In the genomic region with DNA sequence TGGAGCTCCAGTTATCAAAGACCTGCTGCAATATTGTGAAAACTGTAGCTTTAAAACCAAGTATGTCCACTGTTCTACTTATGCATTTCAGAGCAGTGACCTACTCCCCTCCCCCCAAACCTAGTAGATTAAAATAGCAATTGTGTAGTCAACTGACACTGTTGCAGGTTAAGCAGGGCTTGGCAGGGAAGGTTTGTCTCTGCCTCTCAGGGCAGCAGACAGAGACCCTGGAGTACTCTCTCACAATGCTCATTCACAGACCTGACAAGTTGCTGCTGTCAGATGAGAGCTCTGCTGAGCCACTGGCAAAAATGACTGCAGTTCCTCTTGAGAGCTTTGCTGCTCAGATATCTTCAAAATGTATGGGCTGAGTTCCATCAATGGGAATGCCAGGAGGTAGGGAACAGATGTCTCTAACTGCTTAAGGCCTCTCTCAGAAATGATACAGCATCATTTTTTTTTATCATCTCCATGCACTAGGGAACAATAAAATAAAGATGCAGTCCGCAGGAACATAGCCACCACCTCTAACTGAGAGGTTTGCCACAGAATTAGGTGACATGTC, we compare ENCODE assay signal across 15 mouse cellular contexts. TPM values are rescaled to one million over a fixed set of nuclear protein-coding genes. Genes with fewer than 3 reads are reported as not detected.
DNase-seq lines count a peak whose midpoint lies in the region; ATAC-seq lines count a peak whose summit lies in the region.
"Had no signal": no experiment of that assay in that cellular context is flagged by ENCODE, and none has a peak within 500 bp of the region (broad histone marks: within the 10 kb centered on the region; RNA-seq: fewer than 3 reads in every experiment).

No protein-coding gene starts in this region.

- no peak overlapping the region for H3K27ac ChIP-seq in forebrain, embryonic 13.5 days
- no peak overlapping the region for H3K27ac ChIP-seq in forebrain, embryonic 10.5 days
- peak overlapping the region; percentile 79 for H3K27ac ChIP-seq in heart, embryonic 13.5 days (replicated peaks)
- H3K27ac ChIP-seq in neural tube, embryonic 13.5 days (replicated peaks) = 0 out of 2 replicates have a peak overlapping the region, but pooled peaks have one; percentile 15
- no peak overlapping the region for H3K27ac ChIP-seq in liver, embryonic 12.5 days
- H3K27ac ChIP-seq: hindbrain, embryonic 10.5 days; neural tube, embryonic 15.5 days had no signal

- H3K4me2 ChIP-seq in forebrain, embryonic 13.5 days = no peak overlapping the region
- no peak overlapping the region for H3K4me2 ChIP-seq in heart, embryonic 13.5 days
- H3K4me2 ChIP-seq in neural tube, embryonic 13.5 days = no peak overlapping the region
- no peak overlapping the region for H3K4me2 ChIP-seq in liver, embryonic 12.5 days
- H3K4me2 ChIP-seq: lung, embryonic 14.5 days; neural tube, embryonic 15.5 days had no signal

- DNase-seq in forebrain, embryonic 10.5 days (ENCODE audit: extremely low spot score, low spot score) = no peak
- no peak for DNase-seq in heart, postnatal 14 days
- DNase-seq in neural tube, embryonic 10.5 days (ENCODE audit: extremely low spot score, low spot score) = no peak
- peak; percentile 52 to 68 for DNase-seq in heart, postnatal 10 days
- DNase-seq: kidney, postnatal 14 days; lung, embryonic 14.5 days; retina, postnatal 1 day had no signal

- no peaks in the 10 kb centered on the region for H3K36me3 ChIP-seq in forebrain, embryonic 13.5 days (ENCODE audit: poor library complexity, severe bottlenecking)
- no peaks in the 10 kb centered on the region for H3K36me3 ChIP-seq in forebrain, embryonic 10.5 days (replicated peaks)
- peaks cover 28% of the 10 kb centered on the region for H3K36me3 ChIP-seq in heart, embryonic 13.5 days
- H3K36me3 ChIP-seq in neural tube, embryonic 13.5 days = no peaks in the 10 kb centered on the region
- H3K36me3 ChIP-seq in liver, embryonic 12.5 days = no peaks in the 10 kb centered on the region
- H3K36me3 ChIP-seq: hindbrain, embryonic 10.5 days; neural tube, embryonic 15.5 days had no signal

- no peaks in the 10 kb centered on the region for H3K9me3 ChIP-seq in forebrain, embryonic 13.5 days (replicated peaks)
- H3K9me3 ChIP-seq in forebrain, embryonic 10.5 days = no peaks in the 10 kb centered on the region
- no peaks in the 10 kb centered on the region for H3K9me3 ChIP-seq in heart, embryonic 13.5 days
- no peaks in the 10 kb centered on the region for H3K9me3 ChIP-seq in neural tube, embryonic 13.5 days
- no peaks in the 10 kb centered on the region for H3K9me3 ChIP-seq in liver, embryonic 12.5 days (replicated peaks)
- H3K9me3 ChIP-seq: hindbrain, embryonic 10.5 days; neural tube, embryonic 15.5 days had no signal

- no peak overlapping the region for H3K4me3 ChIP-seq in forebrain, embryonic 13.5 days
- no peak overlapping the region for H3K4me3 ChIP-seq in forebrain, embryonic 10.5 days
- H3K4me3 ChIP-seq in heart, embryonic 13.5 days = no peak overlapping the region
- H3K4me3 ChIP-seq in neural tube, embryonic 13.5 days = no peak overlapping the region
- H3K4me3 ChIP-seq in liver, embryonic 12.5 days = no peak overlapping the region
- H3K4me3 ChIP-seq: hindbrain, embryonic 10.5 days; neural tube, embryonic 15.5 days had no signal

- H3K4me1 ChIP-seq in forebrain, embryonic 13.5 days = no peaks in the 10 kb centered on the region
- H3K4me1 ChIP-seq in forebrain, embryonic 10.5 days = peaks cover 4% of the 10 kb centered on the region; the same call in 1 of the 2 replicates
- H3K4me1 ChIP-seq in heart, embryonic 13.5 days = peaks cover 35% of the 10 kb centered on the region
- H3K4me1 ChIP-seq in neural tube, embryonic 13.5 days (replicated peaks) = peaks cover 6% of the 10 kb centered on the region
- H3K4me1 ChIP-seq in liver, embryonic 12.5 days = no peaks in the 10 kb centered on the region
- H3K4me1 ChIP-seq: neural tube, embryonic 15.5 days had no signal

- 92% methylated on average over 1 of the region's 1 CpGs for WGBS in forebrain, embryonic 13.5 days
- 94% methylated on average over 1 of the region's 1 CpGs for WGBS in forebrain, embryonic 10.5 days
- WGBS in heart, embryonic 13.5 days = 81% methylated on average over 1 of the region's 1 CpGs
- WGBS in neural tube, embryonic 13.5 days = 57% methylated on average over 1 of the region's 1 CpGs
- WGBS in liver, embryonic 12.5 days (ENCODE audit: insufficient replicate concordance) = 72% methylated on average over 1 of the region's 1 CpGs

- H3K27me3 ChIP-seq in forebrain, embryonic 13.5 days = no peaks in the 10 kb centered on the region
- no peaks in the 10 kb centered on the region for H3K27me3 ChIP-seq in forebrain, embryonic 10.5 days (ENCODE audit: poor library complexity, severe bottlenecking)
- H3K27me3 ChIP-seq in heart, embryonic 13.5 days (replicated peaks) = no peaks in the 10 kb centered on the region
- no peaks in the 10 kb centered on the region for H3K27me3 ChIP-seq in neural tube, embryonic 13.5 days
- no peaks in the 10 kb centered on the region for H3K27me3 ChIP-seq in liver, embryonic 12.5 days (replicated peaks)
- H3K27me3 ChIP-seq: neural tube, embryonic 15.5 days; Patski had no signal

- intact Hi-C loops in heart, postnatal 14 days (cut with DNase I) = no loop called here
- intact Hi-C loops in heart, postnatal 10 days (cut with DNase I) = no loop called here

- peak; percentile 24; the same call in 1 of the 2 replicates for ATAC-seq in forebrain, embryonic 13.5 days
- ATAC-seq in heart, embryonic 13.5 days (ENCODE audit: extremely low read depth, insufficient number of reproducible peaks, low FRiP score, low TSS enrichment) = no peak
- ATAC-seq in neural tube, embryonic 13.5 days (ENCODE audit: low read depth) = no peak
- ATAC-seq in liver, embryonic 12.5 days = no peak
- ATAC-seq: intestine, postnatal 0 days; Patski had no signal

- H3K9ac ChIP-seq in forebrain, embryonic 13.5 days = no peak overlapping the region
- H3K9ac ChIP-seq in heart, embryonic 13.5 days = 0 out of 2 replicates have a peak overlapping the region, but pooled peaks have one; percentile 14
- no peak overlapping the region for H3K9ac ChIP-seq in neural tube, embryonic 13.5 days
- no peak overlapping the region for H3K9ac ChIP-seq in liver, embryonic 12.5 days
- H3K9ac ChIP-seq: lung, embryonic 14.5 days; neural tube, embryonic 15.5 days had no signal

RNA-seq across cellular contexts. Expression of gene Gm5105, which starts 16.0 kb away (rescaled TPM):
- polyA plus RNA-seq in forebrain, embryonic 13.5 days (2015; fragmentation: Nextera tagmentation; extraction: Ambion mirVana) = not detected in 2 replicates
- polyA plus RNA-seq in forebrain, embryonic 10.5 days (2016; fragmentation: Nextera tagmentation; extraction: Ambion mirVana) = not detected in 2 replicates
- polyA plus RNA-seq in heart, embryonic 13.5 days (2015; fragmentation: Nextera tagmentation; extraction: Ambion mirVana) = 0.36 and 0.56 TPM in 2 replicates
- under 1 TPM; 0.85 to 0.93 TPM for total RNA-seq in heart, postnatal 14 days (2021)
- polyA plus RNA-seq in neural tube, embryonic 13.5 days (2015; fragmentation: Nextera tagmentation; extraction: Ambion mirVana) = 0.15 TPM in 1 of 2 replicates, not detected in the other
- total RNA-seq in heart, postnatal 10 days (2021) = under 1 TPM; 0.67 to 0.72 TPM
- polyA plus RNA-seq in liver, embryonic 12.5 days (2016; fragmentation: Nextera tagmentation; extraction: Ambion mirVana) = 0.10 TPM in 1 of 2 replicates, not detected in the other
- polyA plus RNA-seq: hindbrain, embryonic 10.5 days; intestine, postnatal 0 days; lung, embryonic 14.5 days had no signal

RNA-seq across cellular contexts. Expression of gene 1110002E22Rik, which starts 18.3 kb away (rescaled TPM):
- polyA plus RNA-seq in forebrain, embryonic 13.5 days (2015; fragmentation: Nextera tagmentation; extraction: Ambion mirVana) = 0.05 and 0.08 TPM in 2 replicates
- 0.02 TPM in 1 of 2 replicates, not detected in the other for polyA plus RNA-seq in forebrain, embryonic 10.5 days (2016; fragmentation: Nextera tagmentation; extraction: Ambion mirVana)
- polyA plus RNA-seq in heart, embryonic 13.5 days (2015; fragmentation: Nextera tagmentation; extraction: Ambion mirVana) = 9.4 and 11.1 TPM in 2 replicates
- 10 to 100 TPM; 51.9 to 53.7 TPM for total RNA-seq in heart, postnatal 14 days (2021)
- polyA plus RNA-seq in neural tube, embryonic 13.5 days (2015; fragmentation: Nextera tagmentation; extraction: Ambion mirVana) = 0.13 and 0.22 TPM in 2 replicates
- total RNA-seq in heart, postnatal 10 days (2021) = 10 to 100 TPM; 51.3 to 77.4 TPM
- polyA plus RNA-seq in liver, embryonic 12.5 days (2016; fragmentation: Nextera tagmentation; extraction: Ambion mirVana) = 0.04 TPM in 2 replicates

Comparison
In these comparisons a context has a peak if more than half of its experiments do, and no peak if none do; other contexts are left out.
1. DNase-seq: peak in heart, postnatal 10 days (2 of 2); none in forebrain, embryonic 10.5 days (single experiment), heart, postnatal 14 days (0 of 2) and neural tube, embryonic 10.5 days (single experiment).
2. H3K27ac ChIP-seq: peak in heart, embryonic 13.5 days (single experiment) and neural tube, embryonic 13.5 days (single experiment); none in forebrain, embryonic 13.5 days (single experiment), forebrain, embryonic 10.5 days (single experiment) and liver, embryonic 12.5 days (single experiment).